Mouse (Mus musculus): ENCODE results near the gene Il11.

Gene Il11

GRCm38 (mm10) chr7:4742482-4742819 is 40.2 kb downstream of the Il11 start:
- no peak for DNase-seq (ENCODE audit: low spot score)

GRCm38 (mm10) chr7:4741672-4742481 is 40.8 kb downstream of the Il11 start:
- DNase-seq (ENCODE audit: low spot score): no peak

GRCm38 (mm10) chr7:4741151-4741550 is 41.5 kb downstream of the Il11 start:
- DNase-seq (ENCODE audit: low spot score): peak; percentile 33

- no peak for DNase-seq (ENCODE audit: low spot score)
These were observed 42.3 kb downstream of the Il11 start for GRCm38 (mm10) chr7:4740309-4740727.

- peak; percentile 99 for DNase-seq (ENCODE audit: low spot score)
These were observed 42.9 kb downstream of the Il11 start, which contains the start of gene Kmt5c for GRCm38 (mm10) chr7:4739544-4740275. Gene Kmt5c, plus strand, starts transcription at chr7:4740115.

- no peak for DNase-seq (ENCODE audit: low spot score)
These were observed 43.6 kb downstream of the Il11 start for GRCm38 (mm10) chr7:4739041-4739543.

- peak; percentile 13 for DNase-seq (ENCODE audit: low spot score)
These were observed 49.7 kb downstream of the Il11 start for GRCm38 (mm10) chr7:4732968-4733392.

- DNase-seq (ENCODE audit: low spot score): no peak
These were observed 51.6 kb downstream of the Il11 start for GRCm38 (mm10) chr7:4731090-4731489.

- no peak for DNase-seq (ENCODE audit: low spot score)
These were observed 57.5 kb downstream of the Il11 start, which contains the start of gene Tmem150b for GRCm38 (mm10) chr7:4725169-4725568. Gene Tmem150b, minus strand, starts transcription at chr7:4725249.

- DNase-seq (ENCODE audit: low spot score): no peak
These were observed 58.3 kb downstream of the Il11 start for GRCm38 (mm10) chr7:4724359-4724758.

GRCm38 (mm10) chr7:4723508-4723907 is 59.2 kb downstream of the Il11 start:
- no peak for DNase-seq (ENCODE audit: low spot score)
